Mouse (Mus musculus): ENCODE data around the gene Wdr76.

GRCm38 (mm10) chr2:121460071-121460470 lies 46.5 kb upstream of the Wdr76 start:
- TF ChIP-seq CTCF (IDR thresholded peaks at IDR 0.05; ENCODE audit: insufficient read depth, low read length) (no peak), POLR2A (IDR thresholded peaks at IDR 0.05; ENCODE audit: borderline replicate concordance, extremely low read depth, low read depth, low read length) (no peak)

Measured in lung, adult 2 months (tissue).